Mouse (Mus musculus): Measurements from ENCODE around the gene Slc24a1.
"Not testable (repeated sequence)": the region's sequence is repeated elsewhere in the genome, so short reads cannot be mapped to it uniquely, and the experiment has no call there.

The Slc24a1 gene

GRCm38 (mm10) chr9:64951161-64951657, at the start of gene Slc24a1:
Gene Slc24a1, minus strand, starts transcription at chr9:64951607.
- DNase-seq (ENCODE audit: low read depth, low spot score), result no peak

DNA sequence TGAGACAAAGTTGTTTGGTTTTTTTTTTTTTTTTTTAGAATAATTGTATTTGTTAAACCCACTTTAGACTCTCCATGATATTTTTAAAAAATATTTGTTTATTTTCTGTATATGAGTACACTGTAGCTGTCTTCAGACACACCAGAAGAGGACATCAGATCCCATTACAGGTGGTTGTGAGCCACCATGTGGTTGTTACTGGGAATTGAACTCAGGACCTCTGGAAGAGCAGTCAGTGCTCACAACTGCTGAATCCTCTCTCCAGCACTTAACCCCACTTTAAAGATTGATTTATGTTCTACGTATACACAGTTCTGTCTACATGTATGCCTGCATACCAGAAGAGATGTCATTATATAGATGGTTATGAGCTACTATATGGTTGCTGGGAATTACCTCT, 44.1 kb upstream of the Slc24a1 start:
- DNase-seq (ENCODE audit: low read depth, low spot score), result not testable (repeated sequence)

DNA sequence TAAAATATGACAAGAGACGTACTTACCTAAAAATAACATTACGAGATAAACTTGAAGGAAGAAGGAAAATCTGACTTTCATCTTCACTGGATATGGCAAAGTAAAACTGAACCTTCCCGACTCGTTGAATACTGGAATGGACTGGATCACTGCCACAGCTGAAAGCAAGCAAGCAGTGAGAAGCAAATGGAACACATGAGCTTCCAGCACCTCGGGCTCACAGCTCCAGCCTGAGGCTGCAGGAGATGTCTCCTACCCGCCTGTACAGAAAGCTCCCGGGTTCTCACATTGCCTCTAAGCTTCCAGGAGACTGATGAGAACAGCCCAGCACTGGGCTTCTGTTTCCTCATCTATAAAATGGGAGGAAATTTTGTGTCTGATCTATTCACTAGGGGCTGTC, 38.9 kb upstream of the Slc24a1 start:
- DNase-seq (ENCODE audit: low read depth, low spot score), result no peak

DNA sequence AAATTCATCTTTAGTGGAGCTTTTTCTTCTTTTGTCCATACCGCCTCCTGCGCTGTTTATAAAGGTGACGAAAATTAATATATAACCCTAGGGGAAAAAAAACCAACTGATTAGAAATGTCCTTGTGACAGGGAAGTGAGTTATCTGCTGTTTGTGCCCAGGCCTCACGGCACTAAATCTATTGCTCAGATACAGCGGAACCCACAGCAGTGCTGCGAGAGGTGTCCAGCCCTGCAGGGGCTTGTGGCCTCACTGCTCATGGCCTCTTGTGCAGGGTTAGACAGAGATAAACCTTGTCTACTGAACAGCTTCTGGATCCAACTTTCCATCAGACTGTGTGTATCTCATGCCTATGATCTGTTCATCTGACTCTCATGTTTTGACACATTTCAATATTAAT, 37.0 kb upstream of the Slc24a1 start:
- no peak for DNase-seq (ENCODE audit: low read depth, low spot score)

- no peak for DNase-seq (ENCODE audit: low read depth, low spot score)
These were observed 36.2 kb upstream of the Slc24a1 start for GRCm38 (mm10) chr9:64987651-64988050.

DNA sequence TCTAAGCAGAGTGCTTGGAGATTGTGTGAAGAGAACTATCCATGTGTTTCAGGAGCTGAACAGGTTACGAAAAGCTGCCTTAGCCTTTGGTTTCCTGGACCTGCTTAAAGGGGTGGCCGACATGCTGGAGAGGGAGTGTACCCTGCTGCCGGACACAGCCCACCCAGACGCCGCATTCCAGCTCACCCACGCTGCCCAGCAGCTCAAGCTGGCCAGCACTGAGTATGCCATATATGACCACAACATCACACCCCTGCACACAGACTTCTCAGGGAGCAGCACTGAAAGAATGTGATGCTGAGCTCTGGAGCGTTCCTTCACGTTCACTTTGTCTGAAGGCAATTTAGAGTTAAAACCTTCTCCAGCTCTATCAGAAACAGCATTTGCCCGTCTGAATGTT, 34.4 kb upstream of the Slc24a1 start:
- no peak for DNase-seq (ENCODE audit: low read depth, low spot score)

GRCm38 (mm10) chr9:64985037-64985794, 33.8 kb upstream of the Slc24a1 start:
- DNase-seq (ENCODE audit: low read depth, low spot score), result no peak

DNA sequence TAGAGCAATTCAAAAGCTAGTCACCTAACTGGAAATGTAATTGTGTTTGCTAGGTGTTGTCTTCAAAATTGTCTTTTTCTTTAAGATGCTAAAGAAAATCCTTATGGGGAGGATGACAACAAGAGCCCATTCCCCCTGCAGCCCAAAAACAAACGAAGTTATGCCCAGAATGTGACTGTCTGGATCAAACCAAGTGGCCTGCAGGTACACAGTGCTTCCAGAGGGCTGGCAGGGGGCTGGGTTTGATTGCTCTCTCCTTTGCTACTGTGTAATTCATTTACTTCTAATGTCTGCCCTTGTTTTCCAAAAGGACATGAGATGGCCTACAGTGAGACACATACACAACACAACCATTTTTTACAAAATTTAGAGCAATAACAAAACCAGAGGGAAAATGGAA, 30.5 kb upstream of the Slc24a1 start:
- DNase-seq (ENCODE audit: low read depth, low spot score), result no peak

- no peak for DNase-seq (ENCODE audit: low read depth, low spot score)
These were observed 29.1 kb upstream of the Slc24a1 start for GRCm38 (mm10) chr9:64980548-64980947.

- no peak for DNase-seq (ENCODE audit: low read depth, low spot score)
These were observed 9.5 kb upstream of the Slc24a1 start for GRCm38 (mm10) chr9:64960978-64961320.

GRCm38 (mm10) chr9:64960117-64960977, 8.9 kb upstream of the Slc24a1 start, which contains the start of gene Ints14:
Gene Ints14, plus strand, starts transcription at chr9:64960905.
- peak; percentile 91 for DNase-seq (ENCODE audit: low read depth, low spot score)

DNA sequence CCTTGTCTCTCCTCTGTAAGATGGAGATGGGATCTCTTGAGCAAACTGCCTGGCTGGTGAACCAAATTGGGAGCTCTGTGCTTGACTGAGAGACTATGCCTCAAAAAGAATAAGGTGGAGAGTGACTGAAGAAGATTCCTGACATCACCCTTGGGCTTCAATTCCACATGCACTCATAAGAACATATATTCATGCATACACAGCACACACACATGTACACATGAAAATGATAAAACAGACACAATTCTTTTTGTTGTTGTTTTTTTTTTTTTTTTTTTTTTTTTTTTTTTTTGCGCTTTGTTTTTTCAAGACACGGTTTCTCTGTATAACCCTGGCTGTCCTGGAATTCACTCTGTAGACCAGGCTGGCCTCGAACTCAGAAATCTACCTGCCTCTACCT, 5.9 kb upstream of the Slc24a1 start:
- DNase-seq (ENCODE audit: low read depth, low spot score), result no peak

GRCm38 (mm10) chr9:64956337-64956736, 4.9 kb upstream of the Slc24a1 start:
- no peak for DNase-seq (ENCODE audit: low read depth, low spot score)

- DNase-seq (ENCODE audit: low read depth, low spot score), result no peak
These were observed 1.8 kb upstream of the Slc24a1 start for GRCm38 (mm10) chr9:64953190-64953589.

GRCm38 (mm10) chr9:64952055-64952454, 648 bp upstream of the Slc24a1 start:
- DNase-seq (ENCODE audit: low read depth, low spot score), result no peak

DNA sequence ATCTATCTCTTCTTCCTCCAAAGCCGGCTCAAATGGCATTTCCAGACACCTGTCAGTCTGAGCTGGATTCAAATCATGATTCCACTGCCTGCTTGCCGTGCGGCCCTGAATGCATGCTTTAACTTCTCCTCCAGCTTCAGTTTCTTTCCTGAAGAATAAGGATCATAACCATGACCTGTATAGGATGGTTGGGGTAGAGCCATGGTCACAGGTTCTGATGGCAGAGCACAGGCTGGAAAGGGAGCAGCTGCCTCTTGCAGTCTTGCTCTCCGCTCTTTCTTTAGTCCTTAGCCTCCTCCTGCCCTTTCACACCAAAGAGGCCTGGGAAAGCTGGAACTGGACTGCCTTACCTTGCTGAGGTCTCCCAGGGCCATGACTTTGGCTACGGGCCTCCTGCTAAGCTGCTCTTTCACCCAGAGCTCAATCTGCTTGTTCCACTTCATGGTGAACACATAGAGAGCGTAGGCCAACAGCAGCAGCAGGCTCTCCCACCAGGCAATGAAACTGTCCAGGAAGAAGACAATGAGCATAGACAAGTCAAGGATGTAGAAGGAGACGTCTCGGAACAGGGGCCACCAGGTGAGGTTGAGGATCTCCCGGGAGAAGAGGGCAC, 3.8 kb downstream of the Slc24a1 start:
- DNase-seq (ENCODE audit: low read depth, low spot score), result no peak

DNA sequence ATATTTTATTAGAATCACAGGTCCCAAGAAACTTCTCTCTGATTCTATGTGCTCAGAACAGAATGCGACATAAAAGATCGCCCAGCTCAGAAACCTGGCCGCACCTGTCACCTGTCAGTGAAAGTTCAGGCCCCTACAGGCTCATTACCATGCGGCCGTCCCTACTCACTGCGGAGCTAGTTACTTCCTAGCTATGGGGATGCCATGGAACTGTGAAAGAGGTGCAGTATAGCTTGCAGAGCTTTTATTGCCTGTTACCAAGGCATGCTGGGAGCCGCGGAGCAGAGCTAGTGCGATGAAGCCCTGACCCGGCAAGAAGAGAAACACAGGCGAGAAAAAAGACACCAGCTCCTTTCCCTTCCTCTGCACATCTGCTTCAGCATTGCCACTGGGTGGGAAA, 7.4 kb downstream of the Slc24a1 start:
- no peak for DNase-seq (ENCODE audit: low read depth, low spot score)

GRCm38 (mm10) chr9:64941650-64942049, 9.8 kb downstream of the Slc24a1 start:
- DNase-seq (ENCODE audit: low read depth, low spot score), result no peak

DNA sequence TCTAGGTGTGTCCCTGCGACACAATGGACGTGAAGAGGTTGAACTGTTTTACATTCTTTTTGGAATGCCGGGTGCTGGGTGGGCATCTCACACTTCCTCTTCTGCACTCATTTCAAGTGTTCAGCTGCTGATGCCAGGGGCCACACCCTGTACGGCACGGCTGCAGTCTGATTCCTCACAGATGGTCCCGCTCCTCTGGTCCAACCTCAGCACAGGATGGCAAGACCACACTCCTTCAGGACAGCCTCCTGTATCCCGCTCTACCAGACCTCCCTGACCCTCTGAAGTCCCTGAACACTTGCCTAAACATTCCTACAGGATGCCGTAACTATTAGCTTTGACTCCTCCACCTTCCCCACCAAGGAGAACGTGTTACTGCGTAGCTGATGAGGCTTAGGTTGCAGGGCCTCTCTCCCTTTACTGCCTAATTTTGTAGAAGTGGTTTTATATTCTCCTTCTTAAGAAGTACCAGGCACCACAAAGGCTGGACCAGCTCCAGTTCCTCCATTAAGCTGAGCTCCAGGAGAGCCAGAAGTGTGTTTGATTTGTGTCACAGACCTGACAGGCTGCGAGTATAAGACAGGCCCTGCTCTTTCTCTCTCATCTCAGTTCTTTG, 10.6 kb downstream of the Slc24a1 start:
- DNase-seq (ENCODE audit: low read depth, low spot score), result no peak

- no peak for DNase-seq (ENCODE audit: low read depth, low spot score)
These were observed 11.6 kb downstream of the Slc24a1 start for GRCm38 (mm10) chr9:64939790-64940189.

- DNase-seq (ENCODE audit: low read depth, low spot score), result no peak
These were observed 12.1 kb downstream of the Slc24a1 start for GRCm38 (mm10) chr9:64939281-64939680.

DNA sequence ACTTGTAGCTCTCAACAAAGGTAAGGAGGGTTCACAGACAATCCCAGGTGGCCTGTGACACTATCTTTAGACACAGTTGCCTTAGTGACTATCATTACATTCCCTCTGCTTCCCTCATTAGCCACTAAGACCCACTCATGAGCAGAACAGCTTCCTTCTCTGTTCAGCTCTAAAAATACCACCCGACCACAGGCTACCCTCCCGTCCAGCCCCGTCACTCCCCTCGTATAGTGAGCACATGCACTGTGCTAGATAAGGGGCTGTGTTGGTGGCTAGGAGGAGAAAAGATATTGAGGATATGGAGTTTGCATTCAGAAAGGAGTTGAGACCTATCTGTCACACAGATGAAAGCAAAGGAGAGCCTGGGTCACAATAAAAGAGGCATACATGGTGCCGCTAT, 12.9 kb downstream of the Slc24a1 start:
- no peak for DNase-seq (ENCODE audit: low read depth, low spot score)

Data from embryo, embryonic 11.5 days (tissue).